Mouse (Mus musculus) frontal cortex, postnatal 36 days (tissue): ENCODE measurements around the gene Gm10203.

Experiments used
- DNase-seq, 2 experiments: peaks; one replicate each; pipeline ENCODE4 v3.0.0; 2022; ENCODE audit warnings: low spot score in 2 of 2

The Gm10203 gene

DNA sequence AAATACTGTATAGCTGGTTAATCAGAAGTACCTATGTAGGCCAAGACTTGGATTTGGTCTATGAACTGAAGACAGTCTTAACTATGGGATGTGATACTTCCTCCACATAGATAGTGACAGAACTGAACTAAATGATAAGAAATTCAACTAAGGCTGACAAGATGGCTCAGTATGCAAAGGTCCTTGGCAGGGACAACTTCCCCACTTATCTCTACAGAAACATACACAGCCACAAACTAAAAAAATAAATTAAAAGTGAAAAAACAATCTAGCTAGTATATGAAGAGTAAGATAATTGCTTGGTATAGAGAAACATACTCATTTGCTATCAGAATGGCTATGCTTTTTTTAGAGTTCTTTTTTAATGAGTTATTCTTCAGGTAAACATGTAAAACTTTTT is 49.1 kb downstream of the Gm10203 start:
- DNase-seq, result no peak
